Mouse (Mus musculus): ENCODE data around the gene Sowahb.

The Sowahb gene

GRCm38 (mm10) chr5:93002615-93003014 is 42.2 kb downstream of the Sowahb start:
- no peak for DNase-seq (ENCODE audit: low spot score in 2 of 2)

GRCm38 (mm10) chr5:93000774-93001757 is 43.8 kb downstream of the Sowahb start:
- no peak for DNase-seq (ENCODE audit: low spot score in 2 of 2)

DNA sequence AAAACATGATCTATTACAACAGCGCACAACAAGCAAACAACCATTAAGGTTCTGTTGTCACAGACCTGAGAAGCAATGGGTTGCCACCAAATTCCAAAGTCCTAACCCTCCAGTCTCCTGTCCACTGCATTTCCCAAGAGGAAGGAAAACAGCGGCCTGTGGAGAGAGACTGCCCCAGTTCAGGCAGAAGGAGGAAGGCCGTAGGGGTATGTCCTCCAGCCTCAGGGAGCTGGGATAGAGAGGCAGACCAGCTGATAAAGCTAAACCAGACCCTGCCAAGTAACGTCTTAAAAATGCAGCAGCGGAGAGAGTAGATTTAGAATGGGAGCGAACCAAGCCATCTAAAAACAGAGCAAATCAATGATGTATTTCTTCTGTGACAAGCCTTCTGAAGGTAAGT is 44.8 kb downstream of the Sowahb start:
- DNase-seq (ENCODE audit: low spot score in 2 of 2), result no peak

GRCm38 (mm10) chr5:92998494-92999016 is 46.3 kb downstream of the Sowahb start:
- no peak for DNase-seq (ENCODE audit: low spot score in 2 of 2)

GRCm38 (mm10) chr5:92997428-92998120 is 47.2 kb downstream of the Sowahb start:
- DNase-seq (ENCODE audit: low spot score in 2 of 2), result peak in 1 of 2 experiments; percentile 41

- DNase-seq (ENCODE audit: low spot score in 2 of 2), result no peak
These were observed 50.0 kb downstream of the Sowahb start for GRCm38 (mm10) chr5:92994861-92995260.

- DNase-seq (ENCODE audit: low spot score in 2 of 2), result no peak
These were observed 50.5 kb downstream of the Sowahb start for GRCm38 (mm10) chr5:92994309-92994708.

- DNase-seq (ENCODE audit: low spot score in 2 of 2), result no peak
These were observed 52.7 kb downstream of the Sowahb start for GRCm38 (mm10) chr5:92992106-92992505.
